Mouse (Mus musculus) 416B (cell line): ENCODE results near the gene Large2.

ENCODE experiments used
- DNase-seq: peaks from one replicate; pipeline ENCODE4 v3.0.0; 2011; ENCODE audit warnings: low read depth

Large2 gene

GRCm38 (mm10) chr2:92390206-92390930 lies 15.7 kb upstream of the Large2 start:
- DNase-seq, result no peak

GRCm38 (mm10) chr2:92389645-92390044 lies 15.0 kb upstream of the Large2 start:
- DNase-seq, result no peak

GRCm38 (mm10) chr2:92388891-92389641 lies 14.4 kb upstream of the Large2 start:
- DNase-seq, result no peak

GRCm38 (mm10) chr2:92388081-92388517 lies 13.4 kb upstream of the Large2 start:
- DNase-seq, result no peak

GRCm38 (mm10) chr2:92387646-92388045 lies 13.0 kb upstream of the Large2 start:
- no peak for DNase-seq

GRCm38 (mm10) chr2:92386821-92387570 lies 12.3 kb upstream of the Large2 start:
- DNase-seq, result no peak

- DNase-seq, result no peak
Observed at GRCm38 (mm10) chr2:92385113-92386051, 10.7 kb upstream of the Large2 start.

- no peak for DNase-seq
Observed at GRCm38 (mm10) chr2:92384101-92384500, 9.4 kb upstream of the Large2 start.

GRCm38 (mm10) chr2:92382759-92383158 lies 8.1 kb upstream of the Large2 start:
- DNase-seq, result no peak

- DNase-seq, result no peak
Observed at GRCm38 (mm10) chr2:92381901-92382588, 7.4 kb upstream of the Large2 start, which contains the start of gene 1700029I15Rik. Gene 1700029I15Rik, plus strand, starts transcription at chr2:92382538.

GRCm38 (mm10) chr2:92381161-92381560 lies 6.5 kb upstream of the Large2 start:
- no peak for DNase-seq

- no peak for DNase-seq
Observed at GRCm38 (mm10) chr2:92380495-92381050, 5.9 kb upstream of the Large2 start.

- DNase-seq, result no peak
Observed at GRCm38 (mm10) chr2:92379783-92380494, 5.3 kb upstream of the Large2 start.

- no peak for DNase-seq
Observed at GRCm38 (mm10) chr2:92377320-92377719, 2.7 kb upstream of the Large2 start.

- DNase-seq, result peak; percentile 64
Observed at GRCm38 (mm10) chr2:92376300-92376699, 1.6 kb upstream of the Large2 start.

- DNase-seq, result peak; percentile 29
Observed at GRCm38 (mm10) chr2:92375788-92376187, 1.1 kb upstream of the Large2 start.

- peak; percentile 99 for DNase-seq
Observed at GRCm38 (mm10) chr2:92375099-92375623, 492 bp upstream of the Large2 start.

GRCm38 (mm10) chr2:92373437-92373813 lies 1.2 kb downstream of the Large2 start:
- DNase-seq, result peak; percentile 22

- no peak for DNase-seq
Observed at GRCm38 (mm10) chr2:92372767-92373436, 1.8 kb downstream of the Large2 start.
